Mouse (Mus musculus) bone marrow macrophage, adult 2 months (primary cell): Measurements from ENCODE around the gene Zp3.

ENCODE experiments used
- CTCF ChIP-seq: IDR thresholded peaks from 2 replicates; pipeline ENCODE4 v1.5.1; 2012; ENCODE audit warnings: low read depth, mild to moderate bottlenecking, low read length, moderate library complexity
- POLR2A ChIP-seq: IDR thresholded peaks from 2 replicates; pipeline ENCODE4 v1.6.1; 2012; ENCODE audit warnings: mild to moderate bottlenecking, low read depth, low read length, borderline replicate concordance

- TF ChIP-seq POLR2A, result no peak
- TF ChIP-seq CTCF, result no peak
Observed at GRCm38 (mm10) chr5:136027612-136028311, 47.9 kb downstream of the Zp3 start.
